Mouse (Mus musculus): ENCODE measurements around the gene Inka2. TPM values are rescaled to one million over a fixed set of nuclear protein-coding genes. Genes with fewer than 3 reads are reported as not detected.
A peak's percentile ranks its signal among the peaks of the same experiment; 100 is the strongest.

The Inka2 gene
- total RNA-seq, 2 experiments from 2014 or later = 9.7 to 14.6 TPM

GRCm38 (mm10) chr3:105721681-105722201 is 17.3 kb downstream of the Inka2 start:
- DNase-seq = no peak

GRCm38 (mm10) chr3:105722510-105722909 is 18.1 kb downstream of the Inka2 start:
- DNase-seq = no peak

- DNase-seq = peak; percentile 58
Measured at GRCm38 (mm10) chr3:105726037-105726436, 21.6 kb downstream of the Inka2 start.

- no peak for DNase-seq
Measured at GRCm38 (mm10) chr3:105732360-105732759, 28.0 kb downstream of the Inka2 start.

GRCm38 (mm10) chr3:105733538-105733937 is 29.1 kb downstream of the Inka2 start:
- no peak for DNase-seq

- DNase-seq = no peak
Measured at GRCm38 (mm10) chr3:105735285-105735684, 30.9 kb downstream of the Inka2 start.

- DNase-seq = no peak
Measured at GRCm38 (mm10) chr3:105736148-105736547, 31.7 kb downstream of the Inka2 start.

GRCm38 (mm10) chr3:105737070-105737469 is 32.7 kb downstream of the Inka2 start:
- DNase-seq = no peak

GRCm38 (mm10) chr3:105737666-105738065 is 33.3 kb downstream of the Inka2 start:
- DNase-seq = no peak

- no peak for DNase-seq
Measured at GRCm38 (mm10) chr3:105746542-105746941, 42.1 kb downstream of the Inka2 start.

- no peak for DNase-seq
Measured at GRCm38 (mm10) chr3:105750810-105751209, 46.4 kb downstream of the Inka2 start.

- no peak for DNase-seq
Measured at GRCm38 (mm10) chr3:105754184-105754583, 49.8 kb downstream of the Inka2 start.

GRCm38 (mm10) chr3:105755123-105755522 is 50.7 kb downstream of the Inka2 start:
- DNase-seq = no peak

- DNase-seq = no peak
Measured at GRCm38 (mm10) chr3:105756505-105756904, 52.1 kb downstream of the Inka2 start.

GRCm38 (mm10) chr3:105757323-105758083 is 53.1 kb downstream of the Inka2 start:
- no peak for DNase-seq

GRCm38 (mm10) chr3:105758098-105758497 is 53.7 kb downstream of the Inka2 start:
- DNase-seq = no peak

- DNase-seq = no peak
Measured at GRCm38 (mm10) chr3:105758658-105759057, 54.3 kb downstream of the Inka2 start.

- no peak for DNase-seq
Measured at GRCm38 (mm10) chr3:105760063-105760462, 55.7 kb downstream of the Inka2 start.

- DNase-seq = no peak
Measured at GRCm38 (mm10) chr3:105763132-105763851, 58.9 kb downstream of the Inka2 start.

- DNase-seq = no peak
Measured at GRCm38 (mm10) chr3:105768529-105768928, 64.1 kb downstream of the Inka2 start.

GRCm38 (mm10) chr3:105769380-105769779 is 65.0 kb downstream of the Inka2 start:
- DNase-seq = no peak
